Mouse (Mus musculus) spleen, adult 2 months (tissue): ENCODE measurements around the gene Dbn1. TPM values are rescaled to one million over a fixed set of nuclear protein-coding genes. Genes with fewer than 3 reads are reported as not detected.

ENCODE experiments used
- DNase-seq, 2 experiments: peaks; one replicate each; pipeline versions ENCODE4 v3.0.0 to v3.0.0-alpha.2; 2012 to 2021; ENCODE audit warnings: low spot score in 2 of 2, low read depth in 1 of 2
- H3K27ac ChIP-seq: fragments of 200-500 bp; 2 replicates; pipeline ENCODE4 v1.5.1; 2012; ENCODE audit warnings: low read length, inconsistent platforms; ENCODE audit not compliant: insufficient read depth
- H3K27me3 ChIP-seq: fragments of 200-500 bp; 2 replicates; pipeline ENCODE4 v1.6.1; 2012; ENCODE audit warnings: mild to moderate bottlenecking, moderate library complexity, low read length, inconsistent platforms; ENCODE audit not compliant: control insufficient read depth, insufficient read depth
- H3K36me3 ChIP-seq: fragments of 200-500 bp; 2 replicates; pipeline ENCODE4 v1.6.1; 2012; ENCODE audit warnings: mild to moderate bottlenecking, low read length, inconsistent platforms; ENCODE audit not compliant: control insufficient read depth, insufficient read depth
- H3K4me1 ChIP-seq: fragments of 200-500 bp; 2 replicates; pipeline ENCODE4 v1.6.1; 2011; ENCODE audit warnings: inconsistent platforms; ENCODE audit not compliant: control insufficient read depth, insufficient read depth, insufficient read length
- H3K4me3 ChIP-seq: fragments of 200-500 bp; 2 replicates; pipeline ENCODE4 v1.5.1; 2011; ENCODE audit warnings: mild to moderate bottlenecking, inconsistent platforms; ENCODE audit not compliant: insufficient read depth, insufficient read length; ENCODE audit errors: extremely low read depth
- CTCF ChIP-seq: fragments of 200-500 bp; IDR thresholded peaks from 2 replicates; pipeline ENCODE4 v1.5.1; 2011; ENCODE audit warnings: mild to moderate bottlenecking, inconsistent platforms; ENCODE audit not compliant: insufficient read depth, insufficient read length, insufficient replicate concordance; ENCODE audit errors: extremely low read depth
- POLR2A ChIP-seq: fragments of 200-500 bp; IDR thresholded peaks from 2 replicates; pipeline ENCODE4 v1.6.1; 2011; ENCODE audit warnings: low read depth, low read length, inconsistent platforms
- WGBS: fragments of 180-500 bp; shearing (Covaris S2); methylation state at CpG from one replicate; pipeline ENCODE4 v1.1.7; 2018; 5-methylcytosine and 5-hydroxymethylcytosine counted together
- polyA plus RNA-seq: library from polyadenylated mRNA; depleted of rRNA; stranded (reverse); fragments of >200 nt; gene quantifications from 2 replicates; pipeline ENCODE4 v1.2.3, GENCODE M21; 2012

Dbn1 gene
- polyA plus RNA-seq, 1 experiment: 12.8 TPM

- Histone ChIP-seq H3K4me3 (peak overlapping the region; percentile 69), H3K27me3 (no peaks in the 10 kb centered on the region), H3K4me1 (peaks cover 23% of the 10 kb centered on the region; the same call in 1 of the 2 replicates), H3K27ac (peak overlapping the region; percentile 99), H3K36me3 (peaks cover 32% of the 10 kb centered on the region)
- no peak for TF ChIP-seq CTCF
- TF ChIP-seq POLR2A: peak; percentile 46; the same call in 1 of the 2 replicates
- 8% methylated on average over 18 of the region's 18 CpGs for WGBS
- DNase-seq: peak; percentile 54 to 65
Measured at GRCm38 (mm10) chr13:55527834-55528772, 40.2 kb upstream of the Dbn1 start.

DNA sequence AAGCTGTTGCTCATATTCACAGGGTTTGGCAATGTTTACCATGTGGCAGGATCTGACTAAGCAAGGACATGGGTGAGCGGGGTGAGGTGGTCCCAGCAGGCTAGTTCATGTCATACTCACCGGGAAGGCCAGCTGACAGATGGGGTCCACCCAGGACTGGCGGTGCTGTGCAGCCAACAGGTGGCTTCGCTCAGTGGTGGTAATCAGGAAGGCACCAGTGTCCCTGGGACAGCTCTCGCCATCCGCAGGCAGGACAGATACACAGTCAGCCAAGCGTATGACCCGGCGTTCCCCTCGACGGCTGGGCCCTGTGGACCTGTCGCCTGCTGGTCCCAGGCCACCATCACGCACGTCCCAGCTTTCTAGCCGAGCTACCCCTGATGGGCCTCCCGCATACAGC is 39.3 kb upstream of the Dbn1 start:
- 43% methylated on average over 16 of the region's 16 CpGs for WGBS
- H3K4me1 ChIP-seq: peaks cover 23% of the 10 kb centered on the region; the same call in 1 of the 2 replicates
- peak overlapping the region; percentile 69 for H3K4me3 ChIP-seq
- no peak for DNase-seq
- peak overlapping the region; percentile 99 for H3K27ac ChIP-seq
- TF ChIP-seq CTCF: no peak; the same call in 1 of the 2 replicates
- TF ChIP-seq POLR2A: no peak
- no peaks in the 10 kb centered on the region for H3K27me3 ChIP-seq
- peaks cover 33% of the 10 kb centered on the region for H3K36me3 ChIP-seq

DNA sequence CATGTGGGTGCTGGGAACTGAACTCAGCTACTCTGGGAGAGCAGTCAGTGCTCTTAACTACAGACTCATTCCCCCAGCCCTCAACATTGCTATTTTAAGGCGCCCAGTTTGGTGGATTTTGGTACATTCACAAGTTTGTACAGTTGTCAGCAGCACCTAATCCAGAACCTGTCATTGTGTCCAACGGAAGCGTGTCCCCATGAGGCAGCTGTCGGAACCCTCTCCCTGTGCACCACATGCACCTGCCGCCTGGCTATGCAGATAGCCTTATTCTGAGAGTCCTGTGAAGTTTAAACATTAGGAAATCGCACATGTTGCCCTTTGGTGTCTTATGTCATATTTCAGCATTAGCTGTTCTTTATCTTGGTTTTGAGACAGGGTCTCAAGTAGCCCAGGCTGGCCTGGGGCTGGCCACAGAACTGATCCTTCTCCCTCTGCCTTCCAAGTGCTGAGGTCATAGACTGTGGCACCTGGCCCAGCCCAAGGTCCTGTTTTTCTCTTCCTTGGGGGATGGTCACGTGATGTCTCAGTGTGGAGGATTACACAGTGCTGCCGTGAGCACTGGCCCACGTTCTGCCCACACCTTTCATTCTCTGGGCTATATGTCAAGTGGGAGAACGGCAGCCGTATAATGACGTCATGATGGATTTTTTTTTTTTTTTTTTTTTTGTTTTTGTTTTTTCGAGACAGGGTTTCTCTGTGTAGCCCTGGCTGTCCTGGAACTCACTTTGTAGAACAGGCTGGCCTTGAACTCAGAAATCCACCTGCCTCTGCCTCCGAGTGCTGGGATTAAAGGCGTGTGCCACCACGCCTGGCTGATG is 38.0 kb upstream of the Dbn1 start:
- peaks cover 23% of the 10 kb centered on the region for H3K36me3 ChIP-seq
- no peak for TF ChIP-seq CTCF
- no peak for TF ChIP-seq POLR2A
- H3K4me1 ChIP-seq: peaks cover 20% of the 10 kb centered on the region; the same call in 1 of the 2 replicates
- no peaks in the 10 kb centered on the region for H3K27me3 ChIP-seq
- 60% methylated on average over 16 of the region's 16 CpGs for WGBS
- DNase-seq: no peak
- H3K27ac ChIP-seq: peak overlapping the region; percentile 15
- H3K4me3 ChIP-seq: no peak overlapping the region

GRCm38 (mm10) chr13:55523951-55524600 is 36.2 kb upstream of the Dbn1 start:
- TF ChIP-seq CTCF (no peak), POLR2A (no peak)
- Histone ChIP-seq H3K27ac (peak overlapping the region; percentile 26), H3K36me3 (peaks cover 19% of the 10 kb centered on the region), H3K27me3 (no peaks in the 10 kb centered on the region), H3K4me3 (no peak overlapping the region), H3K4me1 (peaks cover 4% of the 10 kb centered on the region; the same call in 1 of the 2 replicates)
- DNase-seq: no peak
- 85% methylated on average over 23 of the region's 23 CpGs for WGBS

- no peak for DNase-seq
- peak overlapping the region; percentile 26; the same call in 1 of the 2 replicates for H3K27ac ChIP-seq
- peaks cover 2% of the 10 kb centered on the region; the same call in 1 of the 2 replicates for H3K4me1 ChIP-seq
- H3K36me3 ChIP-seq: peaks cover 19% of the 10 kb centered on the region
- H3K4me3 ChIP-seq: no peak overlapping the region
- H3K27me3 ChIP-seq: no peaks in the 10 kb centered on the region
- 93% methylated on average over 17 of the region's 17 CpGs for WGBS
- TF ChIP-seq POLR2A (no peak), CTCF (no peak)
Measured at GRCm38 (mm10) chr13:55523278-55523677, 35.4 kb upstream of the Dbn1 start.

DNA sequence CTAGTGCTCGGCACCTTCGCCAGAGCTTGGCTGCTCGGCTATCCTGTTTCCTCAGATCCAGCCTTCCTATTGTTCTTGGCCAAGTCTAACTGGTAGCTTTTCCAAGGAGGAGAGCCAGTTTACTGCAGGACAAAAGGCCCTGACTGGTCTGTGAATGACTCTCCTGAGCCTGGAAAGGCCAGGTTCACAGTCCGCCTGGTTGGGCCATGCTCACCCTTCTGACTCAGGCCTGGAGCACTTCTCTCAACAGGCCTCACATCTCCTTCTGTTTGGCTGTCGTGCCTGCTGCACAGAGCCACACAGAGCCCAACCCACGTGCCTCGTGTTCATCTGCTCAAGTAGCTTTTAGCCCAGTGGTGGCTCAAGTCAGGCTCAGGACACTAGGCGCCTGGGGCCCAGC is 34.8 kb upstream of the Dbn1 start:
- Histone ChIP-seq H3K27me3 (no peaks in the 10 kb centered on the region), H3K27ac (peak overlapping the region; percentile 22; the same call in 1 of the 2 replicates), H3K4me1 (peaks cover 2% of the 10 kb centered on the region; the same call in 1 of the 2 replicates), H3K36me3 (peaks cover 19% of the 10 kb centered on the region), H3K4me3 (no peak overlapping the region)
- no peak for TF ChIP-seq CTCF
- 81% methylated on average over 8 of the region's 8 CpGs for WGBS
- DNase-seq: no peak
